Mouse (Mus musculus) lung, postnatal 0 days (tissue): ENCODE data around the gene Negr1.

Experiments
- CTCF ChIP-seq: IDR thresholded peaks from 2 replicates; pipeline ENCODE4 v1.5.1; 2016; ENCODE audit warnings: antibody characterized with exemption, mild to moderate bottlenecking
- EP300 ChIP-seq: IDR thresholded peaks from 2 replicates; pipeline ENCODE4 v1.6.1; 2016; ENCODE audit warnings: antibody characterized with exemption, mild to moderate bottlenecking, control low read depth

GRCm38 (mm10) chr3:156743266-156743665, 181.7 kb downstream of the Negr1 start:
- TF ChIP-seq CTCF (no peak), EP300 (no peak)
